Mouse (Mus musculus) heart, postnatal 0 days (tissue): ENCODE data around the gene Nhej1. TPM values are rescaled to one million over a fixed set of nuclear protein-coding genes. Genes with fewer than 3 reads are reported as not detected.

Source experiments
- ATAC-seq: fragments of 200-750 bp; cut with Nextera tagmentation; 2 replicates; pipeline ENCODE4 v1.8.0; 2017; ENCODE audit warnings: low read depth, moderate number of reproducible peaks, moderate library complexity; ENCODE audit not compliant: insufficient read depth
- DNase-seq: peaks from one replicate; pipeline ENCODE4 v3.0.0-alpha.2; 2016; ENCODE audit warnings: low spot score
- H3K27ac ChIP-seq: fragments of 300-500 bp; sonication (generic); 2 replicates; pipeline ENCODE4 v1.5.1; 2014; ENCODE audit warnings: low read depth, mild to moderate bottlenecking
- H3K27me3 ChIP-seq: fragments of 300-500 bp; sonication (generic); 2 replicates; pipeline ENCODE4 v1.6.1; 2014; ENCODE audit warnings: low read length, mixed read lengths; ENCODE audit not compliant: control insufficient read depth, insufficient read depth
- H3K36me3 ChIP-seq: fragments of 300-500 bp; sonication (generic); replicated peaks from 2 replicates; pipeline ENCODE4 v1.6.1; 2014; ENCODE audit warnings: low read length, mixed read lengths; ENCODE audit not compliant: control insufficient read depth, insufficient read depth
- H3K4me1 ChIP-seq: fragments of 300-500 bp; sonication (generic); 2 replicates; pipeline ENCODE4 v1.6.1; 2014; ENCODE audit warnings: antibody characterized with exemption; ENCODE audit not compliant: control insufficient read depth, insufficient read depth
- H3K4me2 ChIP-seq: fragments of 300-500 bp; sonication (generic); 2 replicates; pipeline ENCODE4 v1.6.1; 2014; ENCODE audit warnings: low read depth, mild to moderate bottlenecking, low read length, moderate library complexity
- H3K4me3 ChIP-seq: fragments of 300-500 bp; sonication (generic); 2 replicates; pipeline ENCODE4 v1.5.1; 2014; ENCODE audit warnings: low read depth, low read length
- H3K9ac ChIP-seq: fragments of 300-500 bp; sonication (generic); replicated peaks from 2 replicates; pipeline ENCODE4 v1.6.1; 2014; ENCODE audit warnings: low read depth, low read length, mixed read lengths
- H3K9me3 ChIP-seq: fragments of 300-500 bp; sonication (generic); replicated peaks from 2 replicates; pipeline ENCODE4 v1.6.1; 2016; ENCODE audit warnings: low read length; ENCODE audit not compliant: control insufficient read depth
- CTCF ChIP-seq: IDR thresholded peaks from 2 replicates; pipeline ENCODE4 v1.5.1; 2016; ENCODE audit warnings: antibody characterized with exemption, control low read depth, low read depth
- EP300 ChIP-seq: IDR thresholded peaks from 2 replicates; pipeline ENCODE4 v1.6.1; 2016; ENCODE audit warnings: antibody characterized with exemption, low read depth
- WGBS: fragments of 180-500 bp; shearing (Covaris S2); extraction: QIAGEN DNeasy Blood & Tissue Kit; methylation state at CpG from one replicate; pipeline ENCODE4 v1.1.7; 2014; 5-methylcytosine and 5-hydroxymethylcytosine counted together
- polyA plus RNA-seq: library from polyadenylated mRNA; unstranded; fragments of >200 nt; fragmentation: Nextera tagmentation; extraction: Ambion mirVana; gene quantifications from 2 replicates; pipeline ENCODE4 v1.2.1, GENCODE M21; 2015
- total RNA-seq: library from RNA; depleted of rRNA; stranded (reverse); fragments of >200 nt; gene quantifications from 2 replicates; pipeline ENCODE4 v1.2.3, GENCODE M21; 2014; ENCODE audit warnings: low replicate concordance

The Nhej1 gene
- total and polyA plus RNA-seq, 2 experiments from 2014 or later, result 6.1 to 8.4 TPM

DNA sequence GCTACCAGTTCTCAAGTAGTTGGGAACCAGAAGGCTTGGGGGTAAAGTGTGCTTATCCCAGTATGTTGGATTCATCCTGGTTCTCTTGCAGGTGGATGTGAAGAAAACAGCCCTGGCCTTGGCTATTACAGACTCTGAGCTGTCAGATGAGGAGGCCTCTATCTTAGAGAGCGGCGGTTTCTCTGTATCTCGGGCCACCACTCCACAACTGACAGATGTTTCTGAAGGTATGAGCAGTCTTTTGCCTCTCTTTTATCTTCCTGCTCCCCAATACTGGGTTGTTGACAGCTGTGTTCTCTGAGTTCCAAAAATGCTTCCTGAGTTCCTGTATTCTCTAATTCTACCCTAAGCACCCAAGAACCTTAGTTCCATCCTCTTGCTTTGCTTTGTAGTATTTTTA lies 20.6 kb upstream of the Nhej1 start:
- ATAC-seq (no peak), DNase-seq (no peak)
- peaks cover 53% of the 10 kb centered on the region for H3K36me3 ChIP-seq
- H3K9ac ChIP-seq, result no peak overlapping the region
- TF ChIP-seq EP300 (no peak), CTCF (no peak)
- WGBS, result 93% methylated on average over 3 of the region's 3 CpGs
- H3K27ac ChIP-seq, result no peak overlapping the region
- peaks cover 10% of the 10 kb centered on the region for H3K4me1 ChIP-seq
- H3K4me3 ChIP-seq, result no peak overlapping the region
- H3K9me3 ChIP-seq, result no peaks in the 10 kb centered on the region
- H3K27me3 ChIP-seq, result no peaks in the 10 kb centered on the region
- no peak overlapping the region for H3K4me2 ChIP-seq

DNA sequence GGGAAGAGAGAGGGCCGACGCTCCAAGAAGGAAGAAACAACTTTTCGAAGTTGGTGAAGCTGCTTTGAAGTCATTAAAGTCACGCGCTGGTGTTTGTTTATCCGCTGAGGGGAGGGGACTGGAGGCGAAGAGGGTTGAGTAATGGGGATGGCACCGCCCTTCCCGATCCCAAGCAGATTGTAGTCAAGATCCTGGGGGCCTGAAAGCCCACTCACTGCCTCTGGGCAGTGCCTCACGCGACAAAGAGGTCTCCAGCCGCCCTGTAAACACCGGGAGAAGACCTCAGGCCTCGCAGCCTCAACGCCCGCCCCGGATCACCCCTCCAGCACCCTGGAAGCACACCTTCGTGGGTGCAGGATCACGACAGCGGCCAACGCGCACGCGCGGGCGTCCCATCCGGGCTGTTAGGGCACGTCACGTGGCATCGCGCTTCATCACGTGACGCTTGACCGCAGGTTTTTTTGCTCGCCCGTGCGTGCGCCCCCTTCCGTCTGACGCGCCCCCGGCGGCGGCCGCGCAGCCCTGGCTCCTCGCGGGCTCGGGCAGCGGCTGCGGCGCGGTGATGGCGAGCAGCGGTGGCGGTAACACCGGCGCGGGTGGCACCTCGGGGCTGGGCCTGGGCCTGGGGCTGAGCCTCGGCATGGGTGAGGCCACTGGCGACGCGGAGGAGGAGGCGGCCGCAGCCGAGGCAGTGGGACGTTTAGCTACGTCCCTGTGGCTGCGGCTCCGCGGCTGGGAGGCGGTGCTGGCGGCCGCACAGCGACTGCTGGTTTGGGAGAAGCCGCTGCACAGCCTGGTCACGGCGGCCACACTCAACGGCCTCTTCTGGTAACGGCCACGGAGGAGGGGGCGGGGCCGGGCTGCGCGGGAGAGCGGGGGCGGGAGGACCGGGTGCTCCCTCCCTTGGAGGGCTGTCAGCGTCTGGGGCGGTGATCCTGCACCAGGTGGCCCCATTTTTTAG lies 17.6 kb upstream of the Nhej1 start, which contains the start of the genes Cnppd1 and Retreg2:
Gene Cnppd1, minus strand, starts transcription at position 411 of the 961 bp plus-strand sequence.
Gene Retreg2, plus strand, starts transcription at position 478 of the 961 bp plus-strand sequence.
- H3K9ac ChIP-seq, result peak within 1 kb of the TSS; percentile 84
- under 1% methylated on average over 82 of the region's 91 CpGs for WGBS
- peak; percentile 86 for ATAC-seq

DNA sequence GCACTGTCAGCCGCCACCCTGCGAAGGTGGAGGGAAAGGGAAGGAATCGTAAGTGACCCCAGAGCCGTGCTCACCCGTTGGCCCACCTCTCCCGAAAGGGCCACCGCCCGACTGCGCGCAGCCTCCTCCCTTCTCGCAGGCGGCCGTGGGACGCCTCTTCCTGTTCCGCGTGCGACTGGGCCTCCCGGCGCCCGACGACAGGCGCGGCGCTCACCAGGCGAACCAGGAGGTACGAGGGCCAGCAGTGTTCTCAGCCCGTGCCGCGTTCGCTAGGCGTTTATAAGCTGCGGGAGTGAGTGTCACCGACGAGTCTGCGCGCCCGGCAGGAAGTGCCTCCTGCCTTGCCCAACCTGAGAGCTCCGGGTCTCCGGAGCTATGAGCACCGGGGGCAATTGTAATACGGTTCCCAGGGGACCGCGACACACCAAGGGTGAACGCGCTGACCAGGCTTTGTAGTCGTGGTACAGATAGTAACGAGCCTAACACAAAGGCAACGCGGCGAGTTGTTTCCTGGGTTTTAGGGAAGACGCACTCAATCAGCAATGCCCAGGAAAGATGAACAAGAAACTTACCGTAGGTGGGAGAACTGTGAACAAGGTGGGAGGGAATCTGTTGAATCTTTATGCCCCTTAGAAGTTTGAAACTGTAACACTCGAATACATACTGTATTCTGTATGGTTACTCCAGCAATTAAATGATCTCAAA lies 16.6 kb upstream of the Nhej1 start:
- peak; percentile 52 for ATAC-seq
- TF ChIP-seq EP300, result no peak
- TF ChIP-seq CTCF, result no peak
- H3K27me3 ChIP-seq, result no peaks in the 10 kb centered on the region
- H3K27ac ChIP-seq, result peak overlapping the region; percentile 93
- H3K36me3 ChIP-seq, result peaks cover 60% of the 10 kb centered on the region
- under 1% methylated on average over 53 of the region's 53 CpGs for WGBS
- H3K4me1 ChIP-seq, result peaks cover 14% of the 10 kb centered on the region
- H3K4me3 ChIP-seq, result peak overlapping the region; percentile 82
- H3K4me2 ChIP-seq, result peak overlapping the region; percentile 90
- no peaks in the 10 kb centered on the region for H3K9me3 ChIP-seq
- peak overlapping the region; percentile 84 for H3K9ac ChIP-seq
- DNase-seq, result peak; percentile 37

More for the DNA sequence above, 17.6 kb upstream of the Nhej1 start, which contains the start of the genes Cnppd1 and Retreg2:
- peak within 1 kb of the TSS; percentile 90 for H3K4me2 ChIP-seq
- H3K4me3 ChIP-seq, result peak within 1 kb of the TSS; percentile 82
- no peaks in the 10 kb centered on the region for H3K27me3 ChIP-seq
- H3K4me1 ChIP-seq, result peaks cover 14% of the 10 kb centered on the region
- H3K27ac ChIP-seq, result peak within 1 kb of the TSS; percentile 93
- peak; percentile 92 for DNase-seq
- peaks cover 60% of the 10 kb centered on the region for H3K36me3 ChIP-seq
- no peaks in the 10 kb centered on the region for H3K9me3 ChIP-seq
- TF ChIP-seq EP300, result no peak
- peak; percentile 52 for TF ChIP-seq CTCF

DNA sequence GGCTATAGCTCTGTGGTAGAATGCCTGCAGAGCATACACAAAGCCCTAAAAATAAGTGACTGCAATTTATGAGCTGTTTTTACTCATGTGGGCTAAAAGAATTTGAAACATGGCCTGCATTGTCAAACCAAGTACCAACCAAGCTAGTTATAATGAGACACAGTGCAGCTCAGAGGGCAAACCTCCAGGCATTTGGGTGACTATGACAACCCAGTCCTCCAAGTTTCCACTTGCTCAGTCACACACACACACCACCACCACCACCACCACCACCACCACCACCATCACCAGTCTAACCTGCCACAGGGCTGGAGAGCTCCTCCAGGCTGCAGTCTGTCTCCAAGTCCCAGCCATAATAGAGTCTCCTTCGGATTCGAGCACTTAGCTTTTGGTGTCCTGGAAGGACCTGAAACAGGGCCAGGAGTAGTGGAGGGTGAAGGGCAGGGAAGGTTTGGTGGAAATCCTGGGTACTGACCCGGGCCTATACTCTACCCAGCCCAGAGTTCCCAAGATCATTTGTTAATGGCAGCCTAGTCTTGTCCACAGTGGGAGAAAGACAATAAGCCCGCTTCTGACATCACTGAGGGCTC lies 15.7 kb upstream of the Nhej1 start:
- no peak for TF ChIP-seq EP300
- Histone ChIP-seq H3K9ac (peak overlapping the region; percentile 84), H3K9me3 (no peaks in the 10 kb centered on the region), H3K27me3 (no peaks in the 10 kb centered on the region), H3K27ac (peak overlapping the region; percentile 93), H3K4me2 (peak overlapping the region; percentile 90), H3K4me1 (peaks cover 14% of the 10 kb centered on the region), H3K4me3 (peak overlapping the region; percentile 82), H3K36me3 (peaks cover 60% of the 10 kb centered on the region)
- whole genome bisulfite sequencing, result 47% methylated on average over 4 of the region's 4 CpGs
- ATAC-seq (no peak), DNase-seq (no peak)

DNA sequence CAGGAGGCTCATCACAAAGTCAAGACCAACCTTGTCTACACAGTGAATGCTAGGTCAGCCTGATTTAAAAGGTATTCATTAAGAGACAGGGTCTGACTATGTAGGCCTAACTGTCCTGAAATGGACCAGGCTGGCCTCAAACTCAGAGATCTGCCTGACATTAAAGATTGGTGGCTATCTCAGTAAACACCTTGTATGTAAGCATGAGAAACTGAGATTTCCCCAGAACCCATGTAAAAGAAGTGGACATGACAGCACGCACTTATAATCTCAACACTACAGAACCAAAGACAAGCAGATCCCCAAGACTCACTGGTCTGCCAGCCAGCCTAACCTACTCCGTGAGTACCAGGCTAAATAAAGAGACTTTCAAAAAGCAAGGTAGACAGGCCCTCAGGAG lies 13.4 kb upstream of the Nhej1 start:
- H3K27ac ChIP-seq, result no peak overlapping the region
- no peak overlapping the region for H3K4me2 ChIP-seq
- H3K4me1 ChIP-seq, result peaks cover 14% of the 10 kb centered on the region
- DNase-seq, result no peak
- H3K9ac ChIP-seq, result no peak overlapping the region
- no peaks in the 10 kb centered on the region for H3K27me3 ChIP-seq
- 93% methylated on average over 2 of the region's 2 CpGs for WGBS
- no peaks in the 10 kb centered on the region for H3K9me3 ChIP-seq
- H3K36me3 ChIP-seq, result peaks cover 45% of the 10 kb centered on the region
- TF ChIP-seq EP300, result no peak
- TF ChIP-seq CTCF, result no peak
- H3K4me3 ChIP-seq, result no peak overlapping the region
- no peak for ATAC-seq
